Mouse (Mus musculus): ENCODE results near the gene Cd3eap. TPM values are rescaled to one million over a fixed set of nuclear protein-coding genes. Genes with fewer than 3 reads are reported as not detected.

The Cd3eap gene
- polyA plus RNA-seq, 1 experiment from 2014 or later = 19.5 TPM

DNA sequence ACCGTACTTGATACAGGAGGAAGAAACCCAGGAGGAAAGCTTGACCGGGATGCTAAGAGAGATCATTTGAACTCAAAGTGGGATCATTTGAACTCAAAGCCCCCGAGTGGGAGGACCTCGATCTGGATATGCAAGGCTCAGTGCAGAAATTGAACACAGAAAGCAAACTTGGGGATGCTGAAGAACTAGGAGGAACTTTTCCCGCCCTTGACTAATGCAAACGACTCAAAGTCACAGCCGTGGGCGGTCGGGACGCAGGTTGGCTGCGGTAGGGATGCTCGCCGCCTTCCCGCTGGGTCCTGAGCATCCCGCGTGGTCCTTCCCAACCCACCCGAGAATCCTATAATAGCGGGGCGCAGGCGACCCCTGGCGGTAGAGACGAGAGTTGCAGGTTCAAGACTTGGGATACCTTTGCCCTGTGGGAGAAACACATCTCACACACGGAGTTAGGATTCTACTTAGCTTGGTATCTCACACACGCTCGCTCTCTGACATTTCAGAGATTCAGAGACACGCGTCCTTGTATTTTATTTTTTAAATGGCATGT, 16.7 kb downstream of the Cd3eap start:
- no peak for ATAC-seq

DNA sequence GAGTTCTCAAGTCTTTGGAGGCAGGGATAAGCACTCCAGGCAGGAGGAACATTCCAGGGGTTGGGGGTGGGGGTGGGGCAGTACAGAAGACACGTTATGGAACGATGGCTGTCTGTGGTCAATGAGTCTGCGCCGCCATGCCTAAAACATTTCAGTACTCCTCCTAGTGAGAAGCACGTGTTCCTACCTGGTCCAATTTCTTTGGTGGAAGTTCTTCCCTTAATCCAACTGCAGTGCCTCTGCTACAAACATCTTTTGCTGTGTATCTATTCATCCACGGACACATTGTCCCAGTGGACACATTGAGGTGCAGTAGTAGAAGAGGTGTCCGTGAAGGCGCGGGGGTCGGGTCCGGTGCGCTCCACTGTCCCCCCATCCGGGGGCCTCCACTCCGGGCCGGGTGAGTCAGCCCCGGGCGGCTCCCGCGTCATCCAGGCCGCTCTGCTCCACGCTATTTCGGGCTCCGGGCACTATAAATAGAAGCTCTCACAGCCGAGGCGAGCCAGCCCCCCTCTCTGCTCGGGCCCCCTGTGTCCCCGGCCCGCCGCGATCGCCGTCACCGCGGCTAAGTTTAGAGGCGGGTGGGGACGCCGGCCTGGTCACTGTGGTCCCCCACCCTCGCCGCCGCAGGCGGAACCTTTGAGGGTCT, 17.4 kb downstream of the Cd3eap start:
- Histone ChIP-seq H3K4me1 (peaks cover 44% of the 10 kb centered on the region), H3K9me3 (replicated peaks) (no peaks in the 10 kb centered on the region), H3K4me2 (peak overlapping the region; percentile 63), H3K27ac (no peak overlapping the region), H3K9ac (peak overlapping the region; percentile 13), H3K36me3 (no peaks in the 10 kb centered on the region), H3K27me3 (replicated peaks) (peaks cover 73% of the 10 kb centered on the region), H3K4me3 (peak overlapping the region; percentile 37)
- ATAC-seq = no peak
- WGBS (ENCODE audit: insufficient replicate concordance) = under 1% methylated on average over 41 of the region's 41 CpGs

More for the DNA sequence above, 16.7 kb downstream of the Cd3eap start:
- under 1% methylated on average over 27 of the region's 27 CpGs for WGBS (ENCODE audit: insufficient replicate concordance)
- H3K4me1 ChIP-seq = peaks cover 42% of the 10 kb centered on the region
- no peak overlapping the region for H3K27ac ChIP-seq
- H3K27me3 ChIP-seq (replicated peaks) = peaks cover 67% of the 10 kb centered on the region
- H3K9ac ChIP-seq = peak overlapping the region; percentile 13; the same call in 1 of the 2 replicates
- peak overlapping the region; percentile 37 for H3K4me3 ChIP-seq
- no peaks in the 10 kb centered on the region for H3K9me3 ChIP-seq (replicated peaks)
- peak overlapping the region; percentile 63 for H3K4me2 ChIP-seq
- no peaks in the 10 kb centered on the region for H3K36me3 ChIP-seq

DNA sequence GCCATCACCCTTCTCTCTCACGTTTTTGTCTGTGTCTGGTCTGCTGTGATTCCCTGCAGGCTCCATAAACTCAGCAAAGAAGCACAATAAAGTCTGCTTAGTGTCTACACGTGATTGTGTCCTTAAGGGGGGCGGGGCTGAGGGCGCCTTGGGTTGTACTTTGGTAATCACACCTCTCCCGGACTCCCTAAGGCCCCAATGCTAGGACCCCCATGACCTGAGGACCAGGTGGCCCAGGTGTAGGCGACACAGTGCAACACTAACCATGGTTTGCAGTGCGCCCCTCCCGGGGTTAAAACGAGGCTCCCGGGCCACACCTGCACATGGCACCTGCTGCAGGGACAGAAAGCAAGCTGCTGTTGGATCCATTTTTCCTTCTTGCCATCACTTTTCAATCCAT, 18.0 kb downstream of the Cd3eap start:
- 22% methylated on average over 10 of the region's 10 CpGs for WGBS (ENCODE audit: insufficient replicate concordance)
- H3K4me2 ChIP-seq = no peak overlapping the region
- no peaks in the 10 kb centered on the region for H3K36me3 ChIP-seq
- H3K27me3 ChIP-seq (replicated peaks) = peaks cover 77% of the 10 kb centered on the region
- H3K9ac ChIP-seq = no peak overlapping the region
- no peak for ATAC-seq
- H3K27ac ChIP-seq = no peak overlapping the region
- H3K4me1 ChIP-seq = peaks cover 44% of the 10 kb centered on the region
- H3K9me3 ChIP-seq (replicated peaks) = no peaks in the 10 kb centered on the region
- no peak overlapping the region for H3K4me3 ChIP-seq

DNA sequence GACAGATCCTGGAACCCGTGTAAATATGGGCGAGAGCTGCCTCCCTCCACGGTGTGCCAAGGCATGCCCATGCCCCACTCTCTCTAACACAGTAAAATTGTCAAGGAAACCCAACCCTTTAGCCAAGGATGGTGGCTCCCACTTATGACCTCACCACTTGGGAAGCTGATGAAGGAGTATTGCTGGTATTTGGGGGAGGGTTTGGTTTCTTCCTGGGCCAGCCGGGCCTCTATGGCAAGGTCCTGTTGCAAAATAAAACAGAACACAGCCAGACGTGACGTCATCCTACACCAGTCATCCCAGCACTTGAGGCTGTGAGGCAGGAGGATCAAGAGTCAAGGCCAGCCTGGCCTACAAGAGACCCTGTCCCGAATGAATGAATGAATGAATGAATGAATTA, 20.7 kb downstream of the Cd3eap start:
- H3K9ac ChIP-seq = no peak overlapping the region
- no peak overlapping the region for H3K4me2 ChIP-seq
- no peak overlapping the region for H3K27ac ChIP-seq
- no peaks in the 10 kb centered on the region for H3K36me3 ChIP-seq
- ATAC-seq = no peak
- H3K9me3 ChIP-seq (replicated peaks) = no peaks in the 10 kb centered on the region
- 46% methylated on average over 7 of the region's 7 CpGs for WGBS (ENCODE audit: insufficient replicate concordance)
- no peak overlapping the region for H3K4me3 ChIP-seq
- peaks cover 76% of the 10 kb centered on the region for H3K27me3 ChIP-seq (replicated peaks)
- peaks cover 36% of the 10 kb centered on the region for H3K4me1 ChIP-seq

DNA sequence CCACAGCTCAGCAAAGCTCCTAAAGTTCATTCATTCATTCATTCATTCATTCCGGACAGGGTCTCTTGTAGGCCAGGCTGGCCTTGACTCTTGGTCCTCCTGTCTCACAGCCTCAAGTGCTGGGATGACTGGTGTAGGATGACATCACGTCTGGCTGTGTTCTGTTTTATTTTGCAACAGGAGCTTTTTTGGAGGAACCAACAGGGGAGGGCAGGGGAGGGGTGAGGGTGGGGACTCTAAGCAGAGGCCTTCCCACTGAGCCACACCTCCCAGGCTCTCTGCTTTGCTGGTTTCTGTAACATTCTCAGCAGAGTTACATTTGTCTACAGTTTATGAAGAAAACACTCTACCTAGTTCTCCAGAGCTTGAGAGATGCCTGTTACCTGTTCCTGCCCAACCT, 21.2 kb downstream of the Cd3eap start:
- H3K9me3 ChIP-seq (replicated peaks) = no peaks in the 10 kb centered on the region
- no peak overlapping the region for H3K4me3 ChIP-seq
- WGBS (ENCODE audit: insufficient replicate concordance) = 34% methylated on average over 2 of the region's 2 CpGs
- H3K4me1 ChIP-seq = peaks cover 37% of the 10 kb centered on the region
- peaks cover 71% of the 10 kb centered on the region for H3K27me3 ChIP-seq (replicated peaks)
- no peak for ATAC-seq
- no peak overlapping the region for H3K4me2 ChIP-seq
- no peak overlapping the region for H3K27ac ChIP-seq
- no peaks in the 10 kb centered on the region for H3K36me3 ChIP-seq
- no peak overlapping the region for H3K9ac ChIP-seq

DNA sequence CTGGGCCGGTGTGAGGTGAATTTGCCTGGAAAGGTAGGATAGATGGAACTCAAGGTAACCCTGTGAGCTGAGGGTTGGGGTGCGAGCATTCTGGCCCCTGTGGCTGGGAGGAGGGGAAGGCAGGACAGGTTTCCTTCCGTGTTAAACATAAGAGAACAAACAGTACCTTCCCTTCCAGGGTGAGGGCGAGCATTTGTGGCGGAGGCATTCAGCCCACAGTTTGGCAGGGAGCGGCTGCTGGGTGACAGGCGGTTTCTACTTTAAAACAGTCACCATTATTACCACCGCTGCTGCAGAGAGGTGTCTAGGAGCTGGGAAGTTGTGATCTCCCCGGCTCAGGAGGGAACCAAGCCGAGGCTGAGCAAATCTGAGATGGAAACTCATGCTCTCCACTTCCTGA, 22.2 kb downstream of the Cd3eap start:
- Histone ChIP-seq H3K36me3 (no peaks in the 10 kb centered on the region), H3K27ac (no peak overlapping the region), H3K9me3 (replicated peaks) (no peaks in the 10 kb centered on the region), H3K9ac (no peak overlapping the region), H3K27me3 (replicated peaks) (peaks cover 69% of the 10 kb centered on the region), H3K4me2 (no peak overlapping the region), H3K4me3 (no peak overlapping the region), H3K4me1 (peaks cover 37% of the 10 kb centered on the region)
- WGBS (ENCODE audit: insufficient replicate concordance) = 49% methylated on average over 10 of the region's 10 CpGs
- no peak for ATAC-seq

DNA sequence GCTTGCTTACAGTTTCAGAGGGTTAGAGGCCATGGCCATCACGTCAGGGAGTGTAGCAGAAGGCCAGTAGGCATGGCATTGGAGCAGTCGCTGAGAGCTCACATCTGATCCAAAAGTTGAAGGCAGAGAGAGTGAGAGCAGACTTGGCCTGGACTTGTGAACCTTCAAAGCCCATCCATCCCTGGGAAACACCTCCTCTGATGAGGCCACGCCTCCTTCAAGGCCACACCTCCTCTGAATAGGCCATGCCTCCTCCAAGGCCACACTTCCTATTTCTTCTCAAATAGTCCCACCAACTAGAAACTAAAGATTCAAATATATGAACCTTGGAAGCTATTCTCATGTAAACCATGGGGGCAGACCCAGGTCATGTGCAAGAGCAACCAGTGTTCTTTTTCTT, 23.7 kb downstream of the Cd3eap start:
- ATAC-seq = no peak
- 41% methylated on average over 3 of the region's 3 CpGs for WGBS (ENCODE audit: insufficient replicate concordance)
- Histone ChIP-seq H3K9ac (no peak overlapping the region), H3K4me3 (no peak overlapping the region), H3K9me3 (replicated peaks) (no peaks in the 10 kb centered on the region), H3K36me3 (no peaks in the 10 kb centered on the region), H3K27ac (no peak overlapping the region), H3K27me3 (replicated peaks) (peaks cover 65% of the 10 kb centered on the region), H3K4me1 (peaks cover 29% of the 10 kb centered on the region), H3K4me2 (no peak overlapping the region)

DNA sequence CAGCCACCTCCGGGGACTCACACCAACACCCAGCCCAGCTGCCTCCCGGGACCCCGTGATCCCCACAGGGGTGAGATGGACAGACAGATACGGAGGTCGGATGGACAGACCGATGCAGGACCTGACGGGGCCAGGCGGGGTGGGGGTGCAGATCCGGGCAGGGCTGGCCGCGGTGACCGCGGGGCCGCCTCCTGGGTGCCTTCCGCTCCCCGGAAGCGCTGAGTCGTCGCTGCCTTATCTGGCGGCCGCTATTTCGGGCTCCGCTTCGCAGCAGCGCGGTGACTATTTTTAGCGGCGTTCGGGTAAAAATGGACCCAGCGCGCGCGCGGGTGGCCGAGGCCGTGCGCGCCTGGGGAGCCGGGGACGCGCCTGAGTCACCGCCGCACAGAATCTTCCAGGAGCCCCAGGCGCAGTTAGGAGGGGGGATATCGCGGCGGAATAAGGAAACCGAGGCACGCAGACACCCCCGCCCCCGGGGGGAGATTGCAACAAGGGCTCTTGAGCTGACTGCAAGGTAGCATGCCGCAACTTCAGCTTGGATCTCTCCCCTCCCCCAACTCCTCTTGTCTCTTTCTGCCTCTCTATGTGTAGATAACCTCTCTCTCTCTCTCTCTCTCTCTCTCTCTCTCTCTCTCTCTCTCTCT, 26.5 kb downstream of the Cd3eap start:
- H3K9me3 ChIP-seq (replicated peaks) = no peaks in the 10 kb centered on the region
- peak overlapping the region; percentile 65 for H3K9ac ChIP-seq
- peaks cover 33% of the 10 kb centered on the region for H3K4me1 ChIP-seq
- peak; percentile 63 for ATAC-seq
- peak overlapping the region; percentile 60 for H3K4me3 ChIP-seq
- under 1% methylated on average over 52 of the region's 52 CpGs for WGBS (ENCODE audit: insufficient replicate concordance)
- H3K27me3 ChIP-seq (replicated peaks) = peaks cover 59% of the 10 kb centered on the region
- peak overlapping the region; percentile 78 for H3K4me2 ChIP-seq
- H3K36me3 ChIP-seq = no peaks in the 10 kb centered on the region
- H3K27ac ChIP-seq = peak overlapping the region; percentile 71

DNA sequence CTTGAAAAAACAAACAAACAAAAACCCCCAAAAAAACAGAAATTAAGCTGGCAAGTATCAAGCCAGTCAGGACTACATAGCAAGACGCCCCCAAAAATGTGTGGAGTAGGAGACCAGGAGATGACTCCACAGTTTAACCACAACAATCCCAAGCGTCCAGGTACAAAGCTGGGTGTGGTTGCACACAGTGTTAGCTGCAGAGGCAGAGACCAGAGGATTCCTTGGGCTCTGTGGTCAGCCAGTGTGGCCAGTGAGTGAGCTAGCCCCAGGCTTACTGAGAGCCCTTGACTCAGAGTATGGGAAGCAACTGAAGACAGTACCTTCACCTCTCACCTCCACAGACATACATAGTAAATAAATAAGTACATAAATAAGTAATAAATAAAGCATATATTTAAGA, 27.4 kb downstream of the Cd3eap start:
- peaks cover 52% of the 10 kb centered on the region for H3K27me3 ChIP-seq (replicated peaks)
- peaks cover 41% of the 10 kb centered on the region for H3K4me1 ChIP-seq
- H3K9ac ChIP-seq = no peak overlapping the region
- no peak overlapping the region for H3K4me3 ChIP-seq
- H3K9me3 ChIP-seq (replicated peaks) = no peaks in the 10 kb centered on the region
- no peak overlapping the region for H3K27ac ChIP-seq
- no peaks in the 10 kb centered on the region for H3K36me3 ChIP-seq
- no peak for ATAC-seq
- H3K4me2 ChIP-seq = no peak overlapping the region
- 47% methylated on average over 2 of the region's 2 CpGs for WGBS (ENCODE audit: insufficient replicate concordance)

DNA sequence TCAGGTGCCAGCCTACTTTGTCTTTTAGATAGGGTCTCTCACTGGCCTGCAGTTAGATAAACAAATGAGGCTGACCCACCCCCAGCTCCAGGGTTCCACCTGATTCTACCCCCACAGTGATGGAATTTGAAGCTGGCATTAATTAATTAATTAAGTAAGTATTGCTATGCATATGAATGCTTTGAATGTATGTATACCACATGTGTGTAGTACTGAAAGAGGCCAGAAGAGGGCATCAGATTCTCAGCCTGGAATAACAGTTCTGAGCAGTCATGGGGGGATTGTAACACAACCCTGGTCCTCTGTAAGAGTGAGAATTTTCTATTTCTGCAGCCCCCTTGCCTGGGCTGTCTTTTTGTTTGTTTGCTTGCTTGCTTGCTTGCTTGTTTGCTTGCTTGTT, 30.9 kb downstream of the Cd3eap start:
- no peak for ATAC-seq
- no peaks in the 10 kb centered on the region for H3K36me3 ChIP-seq
- H3K27me3 ChIP-seq (replicated peaks) = peaks cover 59% of the 10 kb centered on the region
- peaks cover 41% of the 10 kb centered on the region for H3K4me1 ChIP-seq
- no peak overlapping the region for H3K27ac ChIP-seq
- H3K9ac ChIP-seq = no peak overlapping the region
- H3K4me2 ChIP-seq = no peak overlapping the region
- no peaks in the 10 kb centered on the region for H3K9me3 ChIP-seq (replicated peaks)
- H3K4me3 ChIP-seq = no peak overlapping the region

DNA sequence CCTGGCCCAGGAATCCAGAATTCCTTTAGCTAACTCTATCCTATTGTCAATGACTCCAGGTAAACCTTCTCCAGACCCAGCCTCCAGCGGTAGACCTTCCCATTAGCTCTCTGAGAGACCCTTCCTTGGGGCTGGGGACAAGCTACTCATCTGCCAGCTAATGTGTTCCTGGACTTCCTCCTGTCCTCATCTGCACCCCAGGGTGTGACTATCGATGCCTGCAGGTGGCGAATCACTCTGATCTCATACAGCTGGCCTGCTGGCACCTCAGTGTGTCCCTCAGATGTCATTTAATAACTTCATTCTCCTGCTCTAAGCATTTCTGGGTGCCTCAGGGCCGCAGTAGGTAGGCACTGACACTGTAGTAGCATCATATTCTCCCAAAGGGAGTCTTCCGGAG, 31.5 kb downstream of the Cd3eap start:
- peaks cover 35% of the 10 kb centered on the region for H3K4me1 ChIP-seq
- no peak overlapping the region for H3K4me3 ChIP-seq
- no peak for ATAC-seq
- H3K9ac ChIP-seq = 0 out of 2 replicates have a peak overlapping the region, but pooled peaks have one; percentile 47
- H3K27ac ChIP-seq = no peak overlapping the region
- WGBS (ENCODE audit: insufficient replicate concordance) = 62% methylated on average over 5 of the region's 5 CpGs
- H3K9me3 ChIP-seq (replicated peaks) = no peaks in the 10 kb centered on the region
- H3K27me3 ChIP-seq (replicated peaks) = peaks cover 64% of the 10 kb centered on the region
- H3K4me2 ChIP-seq = peak overlapping the region; percentile 76
- no peaks in the 10 kb centered on the region for H3K36me3 ChIP-seq

DNA sequence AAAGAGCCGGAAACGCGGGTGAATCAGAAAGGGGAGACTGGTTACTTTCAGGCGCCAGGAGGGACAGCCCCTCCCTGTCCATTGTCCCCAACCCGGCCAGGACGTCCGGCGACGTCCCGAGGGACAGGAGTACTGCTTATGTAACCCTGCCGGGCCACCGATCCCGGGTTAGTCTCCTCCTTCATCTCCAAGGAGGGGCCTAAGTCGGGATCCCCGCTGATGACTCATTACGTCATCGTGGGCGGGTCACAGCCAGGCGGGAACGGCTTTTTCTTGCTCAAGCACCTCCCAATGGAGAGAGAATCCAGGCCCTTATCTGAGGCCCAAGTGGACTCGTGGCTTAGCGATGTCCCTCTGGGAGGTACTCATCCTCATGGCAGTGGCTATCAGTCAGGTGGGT, 32.2 kb downstream of the Cd3eap start:
- H3K4me2 ChIP-seq = peak overlapping the region; percentile 76
- H3K36me3 ChIP-seq = no peaks in the 10 kb centered on the region
- H3K9me3 ChIP-seq (replicated peaks) = no peaks in the 10 kb centered on the region
- peaks cover 28% of the 10 kb centered on the region for H3K4me1 ChIP-seq
- 1% methylated on average over 22 of the region's 22 CpGs for WGBS (ENCODE audit: insufficient replicate concordance)
- peaks cover 64% of the 10 kb centered on the region for H3K27me3 ChIP-seq (replicated peaks)
- H3K27ac ChIP-seq = peak overlapping the region; percentile 42; the same call in 1 of the 2 replicates
- peak overlapping the region; percentile 47 for H3K9ac ChIP-seq
- ATAC-seq = peak; percentile 69
- peak overlapping the region; percentile 46 for H3K4me3 ChIP-seq
